Mouse (Mus musculus) heart, embryonic 11.5 days (tissue): ENCODE measurements at regions not wholly inside any gene's neighbourhood (a gene's known extent, or its start where the extent isn't known, plus 50 kb on each side); places are given as distances from the start of the nearest gene placed in this dataset.

Experiments
- ATAC-seq: fragments of 200-750 bp; cut with Nextera tagmentation; replicated peaks from 2 replicates; pipeline ENCODE4 v1.8.0; 2017; ENCODE audit warnings: moderate library complexity; ENCODE audit not compliant: insufficient number of reproducible peaks, low FRiP score, low TSS enrichment
- H3K27ac ChIP-seq: fragments of 300-500 bp; sonication (generic); 2 replicates; pipeline ENCODE4 v1.5.1; 2014; ENCODE audit warnings: mild to moderate bottlenecking, low read depth, low read length
- H3K27me3 ChIP-seq: fragments of 300-500 bp; sonication (generic); 2 replicates; pipeline ENCODE4 v1.6.1; 2014; ENCODE audit warnings: mild to moderate bottlenecking, low read length, mixed read lengths; ENCODE audit not compliant: control insufficient read depth, insufficient read depth
- H3K36me3 ChIP-seq: fragments of 300-500 bp; sonication (generic); 2 replicates; pipeline ENCODE4 v1.6.1; 2014; ENCODE audit warnings: mild to moderate bottlenecking, low read length, moderate library complexity, mixed read lengths; ENCODE audit not compliant: control insufficient read depth, insufficient read depth
- H3K4me1 ChIP-seq: fragments of 300-500 bp; sonication (generic); 2 replicates; pipeline ENCODE4 v1.6.1; 2014; ENCODE audit warnings: low read length; ENCODE audit not compliant: control insufficient read depth, insufficient read depth
- H3K4me2 ChIP-seq: fragments of 300-500 bp; sonication (generic); 2 replicates; pipeline ENCODE4 v1.6.1; 2014; ENCODE audit warnings: mild to moderate bottlenecking, moderate library complexity
- H3K4me3 ChIP-seq: fragments of 300-500 bp; sonication (generic); 2 replicates; pipeline ENCODE4 v1.5.1; 2014; ENCODE audit warnings: low read depth, low read length
- H3K9ac ChIP-seq: fragments of 300-500 bp; sonication (generic); 2 replicates; pipeline ENCODE4 v1.6.1; 2014; ENCODE audit warnings: mild to moderate bottlenecking, low read depth, low read length, moderate library complexity
- H3K9me3 ChIP-seq: fragments of 300-500 bp; sonication (generic); replicated peaks from 2 replicates; pipeline ENCODE4 v1.6.1; 2016; ENCODE audit warnings: low read length; ENCODE audit not compliant: control insufficient read depth
- WGBS: fragments of 180-500 bp; shearing (Covaris S2); extraction: QIAGEN DNeasy Blood & Tissue Kit; methylation state at CpG from one replicate; pipeline ENCODE4 v1.1.7; 2014; ENCODE audit not compliant: insufficient replicate concordance; 5-methylcytosine and 5-hydroxymethylcytosine counted together

- 75% methylated on average over 2 of the region's 2 CpGs for WGBS
- no peak overlapping the region for H3K4me2 ChIP-seq
- no peak overlapping the region for H3K27ac ChIP-seq
- H3K9me3 ChIP-seq: no peaks in the 10 kb centered on the region
- no peak overlapping the region for H3K9ac ChIP-seq
- H3K4me3 ChIP-seq: no peak overlapping the region
- H3K36me3 ChIP-seq: no peaks in the 10 kb centered on the region
- ATAC-seq: no peak
- peaks cover 4% of the 10 kb centered on the region; the same call in 1 of the 2 replicates for H3K27me3 ChIP-seq
- H3K4me1 ChIP-seq: no peaks in the 10 kb centered on the region
Measured at GRCm38 (mm10) chr1:82145256-82145655, 87.7 kb upstream of the Gm9747 start.

DNA sequence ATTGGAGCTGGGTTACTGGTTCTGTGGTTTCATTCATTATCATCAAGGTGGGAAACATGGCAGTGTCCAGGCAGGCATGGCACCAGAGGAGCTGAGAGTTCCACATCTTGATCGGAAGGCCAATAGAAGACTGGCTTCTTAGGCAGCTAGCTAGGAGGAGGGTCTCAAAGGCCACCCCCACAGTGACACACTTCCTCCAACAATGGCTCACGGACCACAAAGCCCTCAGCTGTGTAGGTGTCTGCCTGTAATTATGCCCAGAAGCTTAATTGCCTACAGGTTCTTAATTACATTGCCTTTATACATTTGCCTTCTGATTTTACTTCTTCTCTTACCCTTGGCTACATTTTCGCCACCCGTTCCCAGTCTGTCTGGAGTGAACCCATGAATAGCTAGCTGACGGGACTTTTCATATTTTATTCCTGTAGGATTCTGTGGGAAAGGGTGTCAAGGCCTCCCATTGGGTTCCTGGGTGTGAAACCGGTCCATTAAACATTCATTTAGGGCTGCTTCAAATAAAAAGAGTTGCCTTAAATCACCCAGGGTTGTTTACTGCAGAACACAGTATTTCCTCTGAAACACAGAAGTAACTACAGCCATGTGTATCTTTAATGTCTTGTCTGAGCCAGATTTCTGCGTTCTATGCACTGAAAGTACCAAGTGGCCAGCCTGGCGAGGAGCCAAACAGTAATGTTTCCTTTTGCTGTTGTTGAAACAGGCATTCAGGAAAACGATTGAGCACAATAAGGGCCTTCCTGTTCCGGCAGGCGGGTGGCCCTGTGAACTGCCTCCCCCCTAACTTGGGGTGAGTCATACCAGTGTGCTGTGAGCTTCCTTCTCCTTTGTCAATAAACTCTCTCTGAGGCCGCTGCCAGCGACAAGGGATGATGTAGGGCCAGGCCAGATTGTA is 82.4 kb upstream of the Gm9747 start:
- peak overlapping the region; percentile 29; the same call in 1 of the 2 replicates for H3K27ac ChIP-seq
- no peak overlapping the region for H3K9ac ChIP-seq
- no peaks in the 10 kb centered on the region for H3K36me3 ChIP-seq
- no peaks in the 10 kb centered on the region for H3K4me1 ChIP-seq
- ATAC-seq: peak; percentile 57; the same call in 1 of the 2 replicates
- no peak overlapping the region for H3K4me2 ChIP-seq
- no peaks in the 10 kb centered on the region for H3K9me3 ChIP-seq
- 57% methylated on average over 13 of the region's 13 CpGs for whole genome bisulfite sequencing
- H3K27me3 ChIP-seq: no peaks in the 10 kb centered on the region
- no peak overlapping the region for H3K4me3 ChIP-seq

DNA sequence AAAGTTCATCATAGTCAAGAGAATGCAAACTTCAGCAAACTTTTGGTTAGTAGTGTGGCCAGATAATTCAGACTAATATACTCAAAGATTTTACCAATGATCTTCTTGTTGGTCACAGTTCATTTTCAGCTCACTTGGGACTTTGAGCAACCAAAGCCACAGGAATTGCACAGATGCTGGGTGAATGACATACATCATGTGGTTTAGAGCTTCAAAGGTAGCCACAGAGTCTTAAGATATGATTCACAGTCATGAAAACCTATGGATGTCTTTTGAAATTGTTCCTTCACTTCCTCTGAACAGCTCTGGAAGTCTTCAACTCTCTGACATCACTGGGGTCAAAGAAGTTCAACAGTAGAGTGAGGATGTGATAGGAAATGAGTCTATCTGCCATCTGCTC is 77.0 kb upstream of the Gm9747 start:
- Histone ChIP-seq H3K9ac (no peak overlapping the region), H3K4me2 (no peak overlapping the region), H3K27me3 (no peaks in the 10 kb centered on the region), H3K4me3 (no peak overlapping the region), H3K9me3 (no peaks in the 10 kb centered on the region), H3K27ac (no peak overlapping the region), H3K4me1 (no peaks in the 10 kb centered on the region), H3K36me3 (no peaks in the 10 kb centered on the region)
- ATAC-seq: no peak

- ATAC-seq: no peak
- H3K36me3 ChIP-seq: no peaks in the 10 kb centered on the region
Measured at GRCm38 (mm10) chr1:82157013-82157412, 75.9 kb upstream of the Gm9747 start.

GRCm38 (mm10) chr1:82158466-82158865 is 74.4 kb upstream of the Gm9747 start:
- Histone ChIP-seq H3K9me3 (no peaks in the 10 kb centered on the region), H3K4me3 (no peak overlapping the region), H3K36me3 (no peaks in the 10 kb centered on the region), H3K4me2 (no peak overlapping the region), H3K27me3 (no peaks in the 10 kb centered on the region), H3K27ac (no peak overlapping the region), H3K4me1 (no peaks in the 10 kb centered on the region), H3K9ac (no peak overlapping the region)
- WGBS: 69% methylated on average over 3 of the region's 3 CpGs
- no peak for ATAC-seq

More at GRCm38 (mm10) chr1:82157013-82157412, 75.9 kb upstream of the Gm9747 start:
- no peak overlapping the region for H3K9ac ChIP-seq
- no peaks in the 10 kb centered on the region for H3K9me3 ChIP-seq
- no peaks in the 10 kb centered on the region for H3K27me3 ChIP-seq
- no peak overlapping the region for H3K4me3 ChIP-seq
- H3K4me2 ChIP-seq: no peak overlapping the region
- no peak overlapping the region for H3K27ac ChIP-seq
- H3K4me1 ChIP-seq: no peaks in the 10 kb centered on the region
- WGBS: 83% methylated on average over 1 of the region's 1 CpGs

DNA sequence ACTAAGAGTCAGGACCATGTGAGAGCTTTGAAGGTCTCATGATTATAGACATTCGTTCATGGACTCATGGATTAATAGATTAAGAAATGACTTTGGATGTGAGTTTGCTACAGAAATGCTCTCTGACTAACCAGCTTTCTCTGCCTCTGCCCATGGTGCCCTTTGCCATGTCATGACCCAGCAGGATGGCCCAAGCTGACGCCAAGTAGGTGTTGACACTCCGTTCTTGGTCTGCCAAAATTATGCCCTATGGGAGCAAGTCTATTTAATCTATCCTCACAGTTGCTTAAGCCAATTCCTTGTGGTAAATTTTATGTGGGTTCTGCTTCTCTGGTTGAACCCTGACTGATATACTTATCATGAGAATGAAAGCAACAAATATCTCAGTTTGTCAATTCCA is 73.7 kb upstream of the Gm9747 start:
- Histone ChIP-seq H3K27me3 (no peaks in the 10 kb centered on the region), H3K4me1 (no peaks in the 10 kb centered on the region), H3K4me2 (no peak overlapping the region), H3K36me3 (no peaks in the 10 kb centered on the region), H3K27ac (no peak overlapping the region), H3K4me3 (no peak overlapping the region), H3K9me3 (no peaks in the 10 kb centered on the region), H3K9ac (no peak overlapping the region)
- ATAC-seq: no peak
- WGBS: 89% methylated on average over 3 of the region's 3 CpGs

DNA sequence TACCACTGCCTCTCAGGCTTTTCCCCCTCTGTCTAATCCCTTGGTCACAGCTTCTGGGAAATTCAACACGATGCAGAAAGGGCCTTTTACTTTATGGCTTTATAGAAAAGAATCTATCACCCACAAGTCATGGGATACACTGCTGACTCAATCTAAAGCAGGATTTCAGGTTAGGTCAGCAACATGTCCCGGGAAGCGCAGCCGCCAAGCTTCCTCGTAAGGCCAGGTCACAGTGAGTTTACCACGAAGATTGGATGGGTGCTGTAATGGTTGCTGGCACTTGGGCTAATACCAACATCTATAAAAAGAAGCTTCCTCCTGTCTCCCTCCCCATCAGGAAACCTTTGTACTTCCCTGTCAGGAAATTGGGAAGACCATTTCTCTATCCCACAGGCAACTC is 70.0 kb upstream of the Gm9747 start:
- H3K27me3 ChIP-seq: no peaks in the 10 kb centered on the region
- H3K4me2 ChIP-seq: no peak overlapping the region
- H3K4me3 ChIP-seq: no peak overlapping the region
- H3K36me3 ChIP-seq: no peaks in the 10 kb centered on the region
- no peaks in the 10 kb centered on the region for H3K9me3 ChIP-seq
- no peak for ATAC-seq
- no peak overlapping the region for H3K27ac ChIP-seq
- no peak overlapping the region for H3K9ac ChIP-seq
- H3K4me1 ChIP-seq: no peaks in the 10 kb centered on the region
- 83% methylated on average over 6 of the region's 6 CpGs for whole genome bisulfite sequencing

DNA sequence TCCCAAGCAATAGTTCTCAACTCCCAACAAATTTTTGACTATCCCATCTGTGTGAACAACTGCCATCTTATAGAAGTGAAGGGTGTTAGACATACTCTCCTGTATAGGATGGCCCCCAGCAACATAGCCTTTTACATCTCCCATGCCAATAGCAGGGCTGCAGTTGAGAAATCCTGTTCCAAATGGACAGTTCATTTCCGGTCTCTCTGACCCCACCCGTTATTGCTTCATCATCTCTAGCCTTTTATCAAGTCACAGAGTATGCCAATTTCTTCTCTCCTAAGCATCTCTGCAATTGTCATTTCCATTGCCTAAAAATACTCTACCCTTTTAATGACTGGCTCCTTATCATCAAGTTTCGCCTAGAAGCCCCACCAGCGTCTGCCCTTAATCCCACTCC is 64.8 kb upstream of the Gm9747 start:
- no peak for ATAC-seq
- Histone ChIP-seq H3K9ac (no peak overlapping the region), H3K9me3 (no peaks in the 10 kb centered on the region), H3K4me2 (no peak overlapping the region), H3K27me3 (no peaks in the 10 kb centered on the region), H3K4me3 (no peak overlapping the region), H3K4me1 (no peaks in the 10 kb centered on the region), H3K27ac (no peak overlapping the region), H3K36me3 (no peaks in the 10 kb centered on the region)
- WGBS: 46% methylated on average over 4 of the region's 4 CpGs

DNA sequence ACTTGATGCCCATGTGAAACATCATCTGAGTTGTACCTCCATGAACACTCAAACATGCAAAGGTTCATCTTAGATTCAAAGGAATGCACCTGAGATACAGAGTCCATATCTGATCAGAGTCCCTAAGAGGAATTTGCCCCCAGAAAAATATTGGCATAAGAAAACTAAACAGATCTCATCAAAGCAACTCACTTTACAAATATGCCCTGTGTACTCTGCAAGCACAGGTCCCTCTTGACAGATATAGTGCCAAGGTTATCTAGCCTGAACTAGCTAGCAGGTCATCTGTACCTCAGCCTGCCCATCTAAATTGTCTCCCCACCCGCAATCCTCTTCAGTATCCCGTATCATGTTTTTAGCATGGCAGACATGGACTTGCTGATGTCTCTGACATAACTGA is 64.0 kb upstream of the Gm9747 start:
- Histone ChIP-seq H3K36me3 (no peaks in the 10 kb centered on the region), H3K27me3 (no peaks in the 10 kb centered on the region), H3K9me3 (no peaks in the 10 kb centered on the region), H3K27ac (no peak overlapping the region), H3K4me1 (no peaks in the 10 kb centered on the region), H3K9ac (no peak overlapping the region), H3K4me2 (no peak overlapping the region), H3K4me3 (no peak overlapping the region)
- WGBS: 85% methylated on average over 2 of the region's 2 CpGs
- ATAC-seq: no peak
